In genomic region chr5:35689374-35689773, GRCm38 (mm10) we compare ENCODE assay signal across 31 mouse cellular contexts. TPM values are rescaled to one million over a fixed set of nuclear protein-coding genes. Genes with fewer than 3 reads are reported as not detected.
DNase-seq lines count a peak whose midpoint lies in the region; ATAC-seq lines count a peak whose summit lies in the region.
"Had no signal": no experiment of that assay in that cellular context is flagged by ENCODE, and none has a peak within 500 bp of the region (broad histone marks: within the 10 kb centered on the region; RNA-seq: fewer than 3 reads in every experiment).

No protein-coding gene starts in this region.

- H3K27ac ChIP-seq in heart, embryonic 13.5 days (replicated peaks): peak overlapping the region; percentile 25; the same call in 1 of the 2 replicates
- no peak overlapping the region for H3K27ac ChIP-seq in forebrain, embryonic 14.5 days (ENCODE audit: low read depth, low read length)
- H3K27ac ChIP-seq: embryonic facial prominence, embryonic 15.5 days; forebrain, embryonic 12.5 days; heart, embryonic 15.5 days; hindbrain, embryonic 13.5 days; kidney, postnatal 0 days; liver, embryonic 15.5 days; midbrain, embryonic 10.5 days; midbrain, embryonic 15.5 days; stomach, embryonic 15.5 days had no signal

- H3K9ac ChIP-seq in heart, embryonic 13.5 days: no peak overlapping the region
- no peak overlapping the region for H3K9ac ChIP-seq in forebrain, embryonic 14.5 days (ENCODE audit: low read length)
- H3K9ac ChIP-seq: embryonic facial prominence, embryonic 15.5 days; forebrain, embryonic 12.5 days; heart, embryonic 15.5 days; hindbrain, embryonic 13.5 days; liver, embryonic 15.5 days; midbrain, embryonic 15.5 days; stomach, embryonic 15.5 days had no signal

- peak; percentile 76 for DNase-seq in adrenal gland, adult 2 months
- no peak for DNase-seq in adrenal gland, adult 18-20 months (ENCODE audit: low spot score in 2 of 2)
- no peak for DNase-seq in heart, adult 8-10 months (ENCODE audit: low spot score)
- peak; percentile 21 for DNase-seq in R1 (ENCODE audit: low read depth, low spot score)
- peak; percentile 52 for DNase-seq in adrenal gland, postnatal 14 days
- no peak for DNase-seq in forebrain, embryonic 14.5 days (ENCODE audit: low spot score)
- no peak for DNase-seq in layer of hippocampus, adult 11-12 months (ENCODE audit: low spot score)
- DNase-seq: cerebellum, adult 11-12 months; cerebellum, adult 9-11 months; gastrocnemius, postnatal 10 days; kidney, adult 8-10 months; kidney, postnatal 4 days; layer of hippocampus, adult 9-11 months; liver; right cerebral cortex, postnatal 25 days; thymus, postnatal 25 days had no signal

- no peaks in the 10 kb centered on the region for H3K36me3 ChIP-seq in heart, embryonic 13.5 days
- H3K36me3 ChIP-seq in forebrain, embryonic 14.5 days (ENCODE audit: control insufficient read depth, insufficient read depth, low read length): no peaks in the 10 kb centered on the region
- H3K36me3 ChIP-seq: embryonic facial prominence, embryonic 15.5 days; forebrain, embryonic 12.5 days; G1E; heart, embryonic 15.5 days; hindbrain, embryonic 13.5 days; liver, embryonic 15.5 days; midbrain, embryonic 10.5 days; midbrain, embryonic 15.5 days; stomach, embryonic 15.5 days had no signal

- H3K9me3 ChIP-seq in heart, embryonic 13.5 days: no peaks in the 10 kb centered on the region
- no peaks in the 10 kb centered on the region for H3K9me3 ChIP-seq in forebrain, embryonic 14.5 days (replicated peaks; ENCODE audit: control insufficient read depth, low read length)
- H3K9me3 ChIP-seq: embryonic facial prominence, embryonic 15.5 days; forebrain, embryonic 12.5 days; G1E; heart, embryonic 15.5 days; hindbrain, embryonic 13.5 days; liver, embryonic 15.5 days; midbrain, embryonic 10.5 days; midbrain, embryonic 15.5 days; stomach, embryonic 15.5 days had no signal

- no peak for ATAC-seq in heart, embryonic 13.5 days (ENCODE audit: extremely low read depth, insufficient number of reproducible peaks, low FRiP score, low TSS enrichment)
- no peak for ATAC-seq in forebrain, embryonic 14.5 days
- ATAC-seq: intestine, embryonic 16.5 days; midbrain, embryonic 15.5 days had no signal

- no peak overlapping the region for H3K4me2 ChIP-seq in heart, embryonic 13.5 days
- H3K4me2 ChIP-seq in forebrain, embryonic 14.5 days (ENCODE audit: low read length): no peak overlapping the region
- H3K4me2 ChIP-seq: embryonic facial prominence, embryonic 15.5 days; forebrain, embryonic 12.5 days; heart, embryonic 15.5 days; hindbrain, embryonic 13.5 days; liver, embryonic 15.5 days; midbrain, embryonic 15.5 days; stomach, embryonic 15.5 days had no signal

- peaks cover 12% of the 10 kb centered on the region for H3K27me3 ChIP-seq in heart, embryonic 13.5 days (replicated peaks)
- no peaks in the 10 kb centered on the region for H3K27me3 ChIP-seq in forebrain, embryonic 14.5 days (replicated peaks; ENCODE audit: control insufficient read depth, insufficient read depth, low read length)
- H3K27me3 ChIP-seq: embryonic facial prominence, embryonic 15.5 days; forebrain, embryonic 12.5 days; liver, embryonic 15.5 days; midbrain, embryonic 15.5 days; stomach, embryonic 15.5 days had no signal

- no peak overlapping the region for H3K4me3 ChIP-seq in heart, embryonic 13.5 days
- H3K4me3 ChIP-seq in forebrain, embryonic 14.5 days (ENCODE audit: low read depth, low read length): no peak overlapping the region
- H3K4me3 ChIP-seq: embryonic facial prominence, embryonic 15.5 days; forebrain, embryonic 12.5 days; heart, embryonic 15.5 days; hindbrain, embryonic 13.5 days; liver, embryonic 15.5 days; midbrain, embryonic 10.5 days; midbrain, embryonic 15.5 days; stomach, embryonic 15.5 days had no signal

- H3K4me1 ChIP-seq in heart, embryonic 13.5 days: peaks cover 75% of the 10 kb centered on the region
- no peaks in the 10 kb centered on the region for H3K4me1 ChIP-seq in forebrain, embryonic 14.5 days (ENCODE audit: control insufficient read depth, insufficient read depth, low read length)
- H3K4me1 ChIP-seq: midbrain, embryonic 15.5 days had no signal

RNA-seq across cellular contexts. Expression of gene Htra3, which starts 9.8 kb away (rescaled TPM):
- 10 to 100 TPM; 23.8 to 58.0 TPM for total RNA-seq in adrenal gland, adult 2 months (2021)
- polyA plus RNA-seq in adrenal gland, adult 2 months (2012; rRNA removed): 162 and 311 TPM in 2 replicates
- total RNA-seq in adrenal gland, adult 18-20 months (2021): 10 to 100 TPM; 26.0 to 78.7 TPM
- polyA plus RNA-seq in heart, embryonic 13.5 days (2015; fragmentation: Nextera tagmentation; extraction: Ambion mirVana): 6.3 and 7.2 TPM in 2 replicates
- total RNA-seq in heart, adult 8-10 months (2022): 10 to 100 TPM; 70.4 to 85.8 (median 82.5) TPM
- total RNA-seq in adrenal gland, postnatal 14 days (2021): 49.7 TPM in 2 replicates
- polyA plus RNA-seq in forebrain, embryonic 14.5 days (2014; fragmentation: Nextera tagmentation; extraction: Ambion mirVana): 7.8 and 10.0 TPM in 2 replicates
- total RNA-seq: G1E; granulocyte monocyte progenitor cell, adult 5-6 weeks; megakaryocyte progenitor cell, adult 5-6 weeks; neutrophil, adult 5-6 weeks had no signal
- polyA plus RNA-seq: G1E had no signal

RNA-seq across cellular contexts. Expression of gene Sh3tc1, which starts 50.4 kb away (rescaled TPM):
- total RNA-seq in adrenal gland, adult 2 months (2021): 10 to 100 TPM; 22.2 to 25.8 TPM
- polyA plus RNA-seq in adrenal gland, adult 2 months (2012; rRNA removed): 27.7 and 28.0 TPM in 2 replicates
- total RNA-seq in adrenal gland, adult 18-20 months (2021): 10 to 100 TPM; 25.5 to 26.1 TPM
- polyA plus RNA-seq in heart, embryonic 13.5 days (2015; fragmentation: Nextera tagmentation; extraction: Ambion mirVana): 9.2 and 9.7 TPM in 2 replicates
- 1 to 10 TPM; 6.5 to 9.1 (median 7.9) TPM for total RNA-seq in heart, adult 8-10 months (2022)
- 14.9 and 15.0 TPM in 2 replicates for total RNA-seq in adrenal gland, postnatal 14 days (2021)
- polyA plus RNA-seq in forebrain, embryonic 14.5 days (2014; fragmentation: Nextera tagmentation; extraction: Ambion mirVana): 1.3 and 2.2 TPM in 2 replicates

Comparison
In these comparisons a context has a peak if more than half of its experiments do, and no peak if none do; other contexts are left out.
1. DNase-seq: peak in adrenal gland, adult 2 months (single experiment), R1 (single experiment) and adrenal gland, postnatal 14 days (single experiment); none in adrenal gland, adult 18-20 months (0 of 2), heart, adult 8-10 months (single experiment), forebrain, embryonic 14.5 days (single experiment) and layer of hippocampus, adult 11-12 months (single experiment).